Mouse (Mus musculus): ENCODE measurements at regions not wholly inside any gene's neighbourhood (a gene's known extent, or its start where the extent isn't known, plus 50 kb on each side); places are given as distances from the start of the nearest gene placed in this dataset.

DNA sequence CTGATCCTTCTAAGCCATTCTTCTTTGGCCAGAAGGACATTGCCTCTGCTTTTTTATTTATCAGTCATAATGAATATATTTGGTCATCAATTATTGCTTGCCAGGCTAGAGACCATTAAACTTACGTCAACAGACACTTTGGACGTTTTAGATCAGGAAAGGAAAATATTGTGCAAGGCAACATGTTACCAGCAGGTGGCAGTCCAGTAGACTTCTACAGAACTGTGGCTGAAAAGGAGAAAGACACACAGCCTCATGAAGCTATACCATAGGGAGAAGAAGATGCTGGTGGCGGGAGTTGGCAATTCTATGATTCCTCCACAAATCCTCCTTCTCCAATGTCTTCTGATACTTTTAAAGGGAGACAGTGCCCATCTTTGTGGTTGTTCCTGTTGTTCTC, 471.7 kb downstream of the Kcnj2 start (continued):
- TF ChIP-seq GATA1 (IDR thresholded peaks at IDR 0.05; ENCODE audit: low read depth, low read length) (0 out of 2 replicates have a peak, but pooled peaks have one; percentile 12), CHD2 (IDR thresholded peaks at IDR 0.05; ENCODE audit: low read length) (no peak), BHLHE40 (IDR thresholded peaks at IDR 0.05; ENCODE audit: borderline replicate concordance, low read depth, low read length) (no peak), ZNF384 (IDR thresholded peaks at IDR 0.05; ENCODE audit: low read depth, low read length) (no peak), ZC3H11A (IDR thresholded peaks at IDR 0.05; ENCODE audit: low read depth, low read length) (peak; percentile 83), ETS1 (IDR thresholded peaks at IDR 0.05; ENCODE audit: low read depth, low read length) (0 out of 2 replicates have a peak, but pooled peaks have one; percentile 9), MAX (IDR thresholded peaks at IDR 0.05; ENCODE audit: low read length) (no peak; the same call in 1 of the 2 replicates), HCFC1 (IDR thresholded peaks at IDR 0.05; ENCODE audit: low read depth, low read length) (peak; percentile 25; the same call in 1 of the 2 replicates), SMC3 (IDR thresholded peaks at IDR 0.05; ENCODE audit: low read depth, low read length) (peak; percentile 98), CTCF (IDR thresholded peaks at IDR 0.05 in 2 of 3, conservative IDR thresholded peaks at IDR 0.05 in 1 of 3; ENCODE audit: control insufficient read depth in 1 of 3, insufficient read depth in 1 of 3, low read depth in 2 of 3, low read length in 3 of 3, poor library complexity in 1 of 3, severe bottlenecking in 1 of 3) (peak; percentile 61 to 93 (median 83)), EP300 (IDR thresholded peaks at IDR 0.05; ENCODE audit: low read depth in 1 of 2, low read length in 2 of 2) (peak in 1 of 2 experiments; percentile 20; a peak in 1 of 4 replicates), ELF1 (IDR thresholded peaks at IDR 0.05; ENCODE audit: low read depth, low read length) (no peak), ZKSCAN1 (IDR thresholded peaks at IDR 0.05; ENCODE audit: low read depth, low read length) (no peak), KAT2A (conservative IDR thresholded peaks at IDR 0.05; ENCODE audit: low read depth, low read length) (no peak), GABPA (IDR thresholded peaks at IDR 0.05; ENCODE audit: low read depth, low read length) (no peak)

GRCm38 (mm10) chr11:111539960-111540359, 474.0 kb downstream of the Kcnj2 start:
- Histone ChIP-seq H3K36me3 (ENCODE audit: control insufficient read depth in 1 of 2, insufficient read depth in 2 of 2, low read length in 2 of 2) (no peaks in the 10 kb centered on the region; a peak in 1 of 4 replicates), H3K27ac (ENCODE audit: control insufficient read depth, low read depth, low read length) (no peak overlapping the region), H3K9me3 (replicated peaks; ENCODE audit: insufficient read depth, low read length) (no peaks in the 10 kb centered on the region), H3K27me3 (ENCODE audit: control insufficient read depth in 1 of 2, insufficient read depth in 2 of 2, low read length in 2 of 2) (no peaks in the 10 kb centered on the region; a peak in 2 of 4 replicates), H3K79me2 (ENCODE audit: control insufficient read depth, insufficient read depth, low read length, poor library complexity) (no peaks in the 10 kb centered on the region), H3K9ac (ENCODE audit: control insufficient read depth, low read depth, low read length, poor library complexity, severe bottlenecking) (no peak overlapping the region), H3K4me1 (ENCODE audit: control insufficient read depth in 1 of 2, insufficient read depth in 2 of 2, low read length in 2 of 2) (peaks cover 2 to 3% of the 10 kb centered on the region in 2 experiments; a peak in 2 of 4 replicates), H3K4me3 (ENCODE audit: control insufficient read depth in 1 of 2, insufficient read depth in 1 of 2, low read depth in 2 of 2, low read length in 2 of 2) (no peak overlapping the region)
- no peak for TF ChIP-seq RAD21 (IDR thresholded peaks at IDR 0.05; ENCODE audit: low read depth, low read length)
- no peak for TF ChIP-seq POLR2AphosphoS2 (IDR thresholded peaks at IDR 0.05; ENCODE audit: low read length)
- TF ChIP-seq EP300 (IDR thresholded peaks at IDR 0.05; ENCODE audit: low read depth in 1 of 2, low read length in 2 of 2), result no peak
- no peak for TF ChIP-seq TAL1 (IDR thresholded peaks at IDR 0.05; ENCODE audit: low read length)
- no peak for TF ChIP-seq TCF12 (IDR thresholded peaks at IDR 0.05; ENCODE audit: low read depth, low read length)
- TF ChIP-seq USF1 (IDR thresholded peaks at IDR 0.05; ENCODE audit: low read depth, low read length), result no peak
- TF ChIP-seq GATA1 (IDR thresholded peaks at IDR 0.05; ENCODE audit: low read depth, low read length), result no peak
- TF ChIP-seq ZNF384 (IDR thresholded peaks at IDR 0.05; ENCODE audit: low read depth, low read length), result no peak
- TF ChIP-seq CTCF (IDR thresholded peaks at IDR 0.05 in 2 of 3, conservative IDR thresholded peaks at IDR 0.05 in 1 of 3; ENCODE audit: control insufficient read depth in 1 of 3, insufficient read depth in 1 of 3, low read depth in 2 of 3, low read length in 3 of 3, poor library complexity in 1 of 3, severe bottlenecking in 1 of 3), result no peak
- TF ChIP-seq ZC3H11A (IDR thresholded peaks at IDR 0.05; ENCODE audit: low read depth, low read length), result no peak
- no peak for TF ChIP-seq BHLHE40 (IDR thresholded peaks at IDR 0.05; ENCODE audit: borderline replicate concordance, low read depth, low read length)
- no peak for TF ChIP-seq USF2 (IDR thresholded peaks at IDR 0.05; ENCODE audit: borderline replicate concordance in 1 of 2, insufficient read depth in 1 of 2, low read depth in 1 of 2, low read length in 2 of 2)
- TF ChIP-seq MEF2A (IDR thresholded peaks at IDR 0.05; ENCODE audit: extremely low read depth, insufficient replicate concordance, low read depth, low read length, poor library complexity, severe bottlenecking), result no peak
- no peak for TF ChIP-seq SIN3A (IDR thresholded peaks at IDR 0.05; ENCODE audit: low read length)
- TF ChIP-seq CHD1 (IDR thresholded peaks at IDR 0.05; ENCODE audit: low read depth, low read length), result no peak
- TF ChIP-seq MAZ (IDR thresholded peaks at IDR 0.05; ENCODE audit: low read depth, low read length), result no peak
- TF ChIP-seq NELFE (IDR thresholded peaks at IDR 0.05; ENCODE audit: low read depth, low read length), result no peak
- no peak for TF ChIP-seq ELF1 (IDR thresholded peaks at IDR 0.05; ENCODE audit: low read depth, low read length)
- no peak for TF ChIP-seq NRF1 (IDR thresholded peaks at IDR 0.05; ENCODE audit: insufficient read depth, low read depth, low read length, poor library complexity, severe bottlenecking)
- DNase-seq (ENCODE audit: low read depth, low spot score), result no peak
